Mouse (Mus musculus) natural killer cell, adult 2 months (primary cell): Measurements from ENCODE around the gene Cyp2d11.
"Not testable (repeated sequence)": the region's sequence is repeated elsewhere in the genome, so short reads cannot be mapped to it uniquely, and the experiment has no call there.

ENCODE experiments used
- DNase-seq, 2 experiments: peaks; one replicate each; pipeline ENCODE4 v3.0.0; 2022; ENCODE audit warnings: low spot score in 2 of 2

Cyp2d11 gene

GRCm38 (mm10) chr15:82379871-82380713, 13.7 kb downstream of the Cyp2d11 start, which contains the start of gene Cyp2d22:
Gene Cyp2d22 (minus strand): TSS chr15:82380260.
- DNase-seq = peak; percentile 10 to 16

DNA sequence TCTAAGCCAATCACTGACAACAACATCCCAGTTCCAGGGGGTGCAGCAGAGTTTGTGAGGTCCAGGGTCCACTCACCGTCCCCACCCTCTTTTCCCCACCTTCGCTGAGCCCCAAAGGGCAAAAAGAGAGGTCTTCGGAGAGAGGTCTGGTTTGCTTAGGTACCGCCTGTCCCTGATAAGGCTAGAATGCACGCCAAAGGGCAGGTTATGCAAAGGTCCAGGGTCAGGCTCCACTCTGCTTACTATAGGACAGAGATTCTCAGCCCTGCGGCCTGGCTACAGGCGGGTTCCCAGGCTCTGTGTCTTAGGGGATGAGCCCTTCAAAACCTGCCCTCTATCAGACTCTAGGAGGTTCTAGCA, 14.3 kb downstream of the Cyp2d11 start:
- no peak for DNase-seq

GRCm38 (mm10) chr15:82378261-82379180, 15.3 kb downstream of the Cyp2d11 start:
- DNase-seq = no peak

DNA sequence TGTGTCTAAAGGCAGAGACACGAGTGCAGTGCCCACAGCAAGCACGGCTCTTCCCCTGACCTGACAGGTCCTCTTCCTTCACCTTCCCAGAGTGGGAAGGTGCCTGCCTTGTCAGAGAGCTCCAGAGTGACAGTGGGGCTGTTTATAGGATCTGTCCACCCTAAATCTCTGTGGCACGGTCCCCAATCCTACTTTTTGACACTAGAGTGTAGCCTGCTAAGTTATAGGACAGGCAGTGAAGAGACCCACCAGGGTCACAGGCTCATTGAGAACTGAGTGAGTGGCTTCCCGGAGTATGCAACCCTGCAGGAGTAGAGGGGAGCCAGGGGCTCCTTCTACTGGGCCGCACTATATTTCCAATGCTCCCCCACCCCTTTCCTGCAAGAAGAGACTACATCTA, 16.1 kb downstream of the Cyp2d11 start:
- DNase-seq = no peak

GRCm38 (mm10) chr15:82376393-82377138, 17.3 kb downstream of the Cyp2d11 start:
- no peak for DNase-seq

DNA sequence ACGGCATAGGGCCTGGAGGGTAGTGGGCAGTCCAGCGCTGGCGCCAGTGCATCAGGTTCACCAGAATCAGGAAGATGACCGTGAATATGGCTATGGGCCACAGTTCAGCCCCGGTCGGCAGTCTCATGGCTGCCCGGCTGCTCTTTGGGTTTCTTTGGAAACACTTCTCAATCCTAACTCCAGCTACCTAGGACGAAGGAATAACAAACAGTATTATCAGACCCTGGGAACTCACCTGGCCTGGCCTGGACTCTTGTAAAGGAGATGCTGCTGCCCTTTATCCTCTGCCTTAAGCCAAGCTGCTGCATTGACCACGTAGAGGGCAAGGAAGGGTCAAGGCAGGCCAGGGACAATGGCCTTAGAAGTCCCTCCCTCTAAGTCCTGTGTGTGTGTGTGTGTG, 18.0 kb downstream of the Cyp2d11 start:
- no peak for DNase-seq

DNA sequence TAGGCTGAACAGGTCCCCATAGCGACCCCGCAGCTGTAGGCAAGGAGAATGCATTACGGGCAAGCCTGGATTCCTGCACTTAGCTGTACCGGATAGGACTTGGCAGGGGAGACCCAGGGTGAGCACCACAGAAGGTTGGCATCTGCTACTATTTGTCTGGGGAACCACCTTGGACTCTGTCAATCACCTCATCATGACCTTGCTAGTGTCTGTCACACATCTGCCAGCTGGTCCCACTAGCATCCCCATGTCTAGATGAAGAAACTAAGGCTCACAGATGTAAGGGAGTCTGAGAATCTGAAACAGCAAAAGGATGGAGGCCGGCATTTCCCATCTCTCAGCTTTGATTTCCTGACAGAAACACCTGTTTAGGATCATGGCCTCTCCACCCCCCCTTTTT, 19.4 kb downstream of the Cyp2d11 start:
- DNase-seq = no peak

DNA sequence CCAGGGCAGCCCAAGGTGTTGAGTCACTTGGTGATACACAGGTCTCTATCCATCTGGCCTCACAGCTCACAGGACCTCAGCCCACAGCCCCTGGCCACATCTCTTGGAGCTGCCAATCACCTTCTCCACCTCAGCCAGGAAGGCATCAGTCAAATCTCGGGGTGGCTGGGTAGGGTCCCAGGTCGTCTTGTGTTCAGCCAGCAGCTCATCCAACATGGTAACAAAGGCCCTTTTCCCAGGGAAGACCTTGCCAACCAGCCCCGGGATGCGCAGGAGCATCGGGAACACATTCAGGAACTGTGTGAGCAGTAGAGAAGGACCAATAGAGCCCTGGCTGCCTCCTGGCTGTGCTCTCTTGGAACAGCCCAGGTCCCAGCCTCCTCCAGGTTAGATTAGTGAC, 20.8 kb downstream of the Cyp2d11 start:
- DNase-seq = no peak

GRCm38 (mm10) chr15:82372446-82372845, 21.4 kb downstream of the Cyp2d11 start:
- no peak for DNase-seq

DNA sequence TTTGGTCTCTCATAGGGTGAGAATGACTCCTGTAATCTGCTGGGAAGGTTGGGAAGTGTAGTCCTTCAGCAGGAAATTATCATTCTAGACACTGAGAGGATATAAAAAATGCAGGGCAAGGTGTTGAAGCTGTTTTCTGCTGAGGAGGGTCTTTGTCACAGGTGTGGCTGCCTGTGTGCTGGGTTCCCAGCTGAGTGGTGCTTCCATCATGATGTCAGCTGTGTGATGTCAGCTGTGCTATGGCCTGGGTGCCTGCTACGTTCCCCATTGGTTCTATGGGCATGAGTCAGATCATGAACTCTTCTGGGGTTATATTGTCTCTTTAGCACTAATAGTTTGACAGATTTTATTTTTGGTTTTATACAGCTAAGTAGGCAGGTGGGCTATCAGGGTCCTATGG, 25.0 kb downstream of the Cyp2d11 start:
- no peak for DNase-seq

DNA sequence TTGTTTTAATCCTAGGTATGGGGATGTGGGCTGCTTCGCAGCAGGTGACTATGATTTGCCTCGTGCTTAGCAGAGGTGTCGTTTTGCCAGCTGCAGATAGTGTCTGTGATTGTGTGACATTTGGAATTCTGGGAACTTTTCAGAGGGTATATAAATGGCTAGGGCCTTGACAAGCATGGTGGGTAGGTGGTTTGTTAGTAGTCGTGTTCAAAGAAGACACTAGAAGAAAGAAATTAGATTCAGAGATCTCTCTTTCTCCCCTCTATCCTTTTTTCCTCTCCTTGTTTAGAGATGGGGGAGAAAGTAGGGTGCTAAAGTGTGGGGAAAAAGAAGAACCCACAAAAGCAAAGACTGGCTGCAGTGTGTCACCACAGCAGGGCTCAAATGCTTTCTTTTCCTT, 25.7 kb downstream of the Cyp2d11 start:
- DNase-seq = no peak

DNA sequence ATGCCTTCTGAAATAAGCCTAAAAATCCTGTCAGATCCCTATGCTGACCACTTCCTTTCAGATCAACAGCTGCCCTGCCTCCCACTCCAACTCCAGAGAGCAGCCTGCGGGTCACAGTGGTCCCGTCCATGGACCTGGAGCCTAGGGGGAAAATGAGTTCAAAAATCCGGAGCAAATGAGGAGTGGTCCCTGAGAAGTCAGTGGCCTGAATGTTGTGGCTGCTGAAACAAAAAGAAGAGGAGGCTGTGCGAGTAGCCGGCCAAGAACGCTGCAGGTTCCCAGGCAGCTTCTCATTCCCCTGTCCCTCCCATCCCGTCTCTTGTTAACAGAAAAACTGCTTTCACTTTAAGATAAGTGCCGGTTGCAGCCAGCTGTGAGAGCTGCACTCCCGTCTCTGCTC, 29.3 kb downstream of the Cyp2d11 start:
- DNase-seq = not testable (repeated sequence)

DNA sequence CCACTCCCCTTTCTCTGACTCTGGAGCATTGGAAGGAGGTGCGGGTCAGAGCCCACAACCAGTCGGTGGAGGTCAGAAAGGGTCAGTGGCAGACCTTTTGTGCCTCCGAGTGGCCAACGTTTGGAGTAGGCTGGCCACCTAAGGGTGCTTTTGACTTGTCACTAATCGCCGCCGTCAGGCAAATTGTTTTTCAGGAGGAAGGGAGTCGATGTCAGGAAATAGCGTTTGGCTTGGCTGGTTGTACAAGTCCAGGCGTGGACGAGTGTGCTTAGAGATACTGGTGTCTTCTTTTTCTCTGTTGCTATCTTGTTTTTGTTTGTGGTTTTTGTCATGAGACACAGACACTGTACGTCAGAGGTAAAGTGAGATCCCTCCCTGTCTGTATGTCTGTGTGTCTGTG, 30.0 kb downstream of the Cyp2d11 start:
- not testable (repeated sequence) for DNase-seq

- no peak for DNase-seq
Measured at GRCm38 (mm10) chr15:82362234-82362633, 31.6 kb downstream of the Cyp2d11 start.

DNA sequence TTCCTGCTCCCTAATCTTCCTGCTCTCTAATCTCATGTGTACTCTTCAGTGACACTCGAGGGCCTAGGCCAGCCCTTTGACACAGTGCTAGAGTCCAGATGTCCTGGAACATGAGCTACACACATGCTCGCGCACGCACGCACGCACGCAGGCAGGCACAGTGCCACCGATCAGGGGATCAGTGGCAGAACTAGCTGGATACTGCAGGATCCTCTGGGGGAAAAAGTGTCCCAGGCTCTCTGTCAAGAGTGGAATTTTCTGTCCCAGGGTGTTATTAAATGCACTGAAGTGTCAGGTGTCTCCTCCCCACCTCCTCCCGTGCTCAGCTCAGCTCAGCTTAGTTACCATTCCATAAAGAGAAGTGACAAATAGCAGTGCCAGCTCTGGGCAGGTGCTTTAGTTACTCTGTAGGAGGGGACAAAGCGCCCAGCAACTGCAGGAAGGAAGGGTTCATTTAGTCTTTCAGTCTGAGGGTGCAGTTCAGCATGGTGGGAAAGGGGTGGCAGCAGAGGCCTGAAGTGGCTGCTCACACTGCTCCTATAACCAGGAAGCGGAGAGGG, 32.3 kb downstream of the Cyp2d11 start:
- no peak for DNase-seq

DNA sequence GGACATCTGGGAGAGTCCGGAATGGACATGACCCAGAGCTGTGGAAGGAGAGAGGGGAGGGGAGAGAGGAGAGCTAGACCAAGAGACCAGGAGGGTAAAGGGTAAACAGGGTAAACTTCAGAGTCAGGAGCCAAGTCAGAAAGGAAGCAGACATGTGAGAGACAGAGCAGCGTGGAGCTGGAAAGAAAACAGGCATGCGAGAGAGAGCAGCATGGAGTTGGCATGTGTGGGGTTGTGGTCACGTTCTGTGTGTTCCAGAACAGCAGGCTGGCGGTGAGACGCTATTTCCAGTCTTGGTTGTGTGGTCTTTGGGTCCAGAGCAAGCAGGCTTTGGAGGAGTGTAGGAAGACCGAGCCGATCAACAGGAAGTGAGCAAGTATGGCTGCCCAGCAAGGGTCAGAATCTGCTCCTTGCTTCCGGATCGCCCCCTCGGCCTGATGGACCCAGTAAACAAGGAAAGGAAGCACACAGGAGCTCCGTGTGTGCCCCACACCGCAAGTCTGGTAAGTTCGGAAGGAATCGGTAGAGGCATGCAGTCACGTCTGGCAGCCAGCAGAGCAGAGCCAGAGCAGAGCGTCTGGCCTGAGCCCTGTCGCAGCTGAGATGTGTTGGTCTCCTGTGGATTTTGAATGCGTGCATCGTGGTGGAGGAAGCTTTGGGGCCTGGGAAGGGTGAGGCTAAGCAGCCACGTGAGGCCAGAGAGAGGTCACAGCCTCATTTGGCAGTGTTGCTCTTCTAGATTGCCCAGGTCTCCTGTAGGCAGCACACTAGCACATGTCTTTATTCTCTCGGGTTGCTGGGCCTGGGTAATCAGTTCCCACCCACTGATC, 35.2 kb downstream of the Cyp2d11 start:
- DNase-seq = no peak

- peak; percentile 95 to 97 for DNase-seq
Measured at GRCm38 (mm10) chr15:82354126-82354945, 39.5 kb downstream of the Cyp2d11 start, which contains the start of gene Ndufa6. Gene Ndufa6 (minus strand): TSS chr15:82354322.

- no peak for DNase-seq
Measured at GRCm38 (mm10) chr15:82353745-82354113, 40.1 kb downstream of the Cyp2d11 start.

- no peak for DNase-seq
Measured at GRCm38 (mm10) chr15:82353078-82353744, 40.6 kb downstream of the Cyp2d11 start.
